Mouse (Mus musculus): ENCODE results near the gene Plekhg2. TPM values are rescaled to one million over a fixed set of nuclear protein-coding genes. Genes with fewer than 3 reads are reported as not detected.
A peak's percentile ranks its signal among the peaks of the same experiment; 100 is the strongest.

The Plekhg2 gene
- 10 to 100 TPM; 10.4 to 14.3 TPM for total RNA-seq (2021)
- polyA plus RNA-seq (2012; rRNA removed) = 15.9 and 16.3 TPM in 2 replicates
- long read RNA-seq, partial matches to known transcripts = 0 of 2 reads
- long read RNA-seq, other reads (novel, unspliced or antisense) = 1 of 2 reads

- Histone ChIP-seq H3K79me2 (replicated peaks; ENCODE audit: control insufficient read depth, insufficient read depth, low read length) (no peaks in the 10 kb centered on the region; the same call in none of the 2 replicates), H3K27me3 (ENCODE audit: control insufficient read depth, insufficient read depth, low read length) (no peaks in the 10 kb centered on the region), H3K4me1 (ENCODE audit: control insufficient read depth, insufficient read depth, low read length) (peaks cover 12% of the 10 kb centered on the region), H3K36me3 (ENCODE audit: control insufficient read depth, insufficient read depth, low read length) (no peaks in the 10 kb centered on the region; the same call in 1 of the 2 replicates), H3K4me3 (peak within 1 kb of the TSS; percentile 77), H3K27ac (peak within 1 kb of the TSS; percentile 85), H3K9ac (ENCODE audit: low read depth, low read length) (peak within 1 kb of the TSS; percentile 93)
- peak; percentile 94 for TF ChIP-seq EP300 (IDR thresholded peaks at IDR 0.05; ENCODE audit: insufficient read depth, low read depth, low read length)
- TF ChIP-seq POLR2A (IDR thresholded peaks at IDR 0.05; ENCODE audit: insufficient read depth, low read depth, low read length) = peak; percentile 70
- peak; percentile 82 for TF ChIP-seq CTCF (IDR thresholded peaks at IDR 0.05)
- peak; percentile 98 to 99 for DNase-seq
- WGBS = under 1% methylated on average over 64 of the region's 66 CpGs
- intact Hi-C loops (cut with DNase I) = loop anchor here (1.0 to 5.0 kb wide), 2 partner anchors 14 to 225 kb away; partner anchors contain the start of genes Pak4 and Samd4b
These were observed at the start of gene Plekhg2 for GRCm38 (mm10) chr7:28372251-28373108. Gene Plekhg2, minus strand, starts transcription at chr7:28372599.

- Histone ChIP-seq H3K4me1 (ENCODE audit: control insufficient read depth, insufficient read depth, low read length) (peaks cover 8% of the 10 kb centered on the region), H3K27me3 (ENCODE audit: control insufficient read depth, insufficient read depth, low read length) (no peaks in the 10 kb centered on the region), H3K9ac (ENCODE audit: low read depth, low read length) (no peak overlapping the region), H3K79me2 (replicated peaks; ENCODE audit: control insufficient read depth, insufficient read depth, low read length) (no peaks in the 10 kb centered on the region; the same call in none of the 2 replicates), H3K4me3 (no peak overlapping the region), H3K27ac (no peak overlapping the region), H3K36me3 (ENCODE audit: control insufficient read depth, insufficient read depth, low read length) (peaks cover 10% of the 10 kb centered on the region)
- no peak for DNase-seq
- 66% methylated on average over 2 of the region's 2 CpGs for WGBS
- no peak for TF ChIP-seq EP300 (IDR thresholded peaks at IDR 0.05; ENCODE audit: insufficient read depth, low read depth, low read length)
- TF ChIP-seq CTCF (IDR thresholded peaks at IDR 0.05) = no peak
- TF ChIP-seq POLR2A (IDR thresholded peaks at IDR 0.05; ENCODE audit: insufficient read depth, low read depth, low read length) = no peak
- intact Hi-C loops (cut with DNase I) = no loop called here
These were observed 47.0 kb upstream of the Plekhg2 start for GRCm38 (mm10) chr7:28419416-28419815.

DNA sequence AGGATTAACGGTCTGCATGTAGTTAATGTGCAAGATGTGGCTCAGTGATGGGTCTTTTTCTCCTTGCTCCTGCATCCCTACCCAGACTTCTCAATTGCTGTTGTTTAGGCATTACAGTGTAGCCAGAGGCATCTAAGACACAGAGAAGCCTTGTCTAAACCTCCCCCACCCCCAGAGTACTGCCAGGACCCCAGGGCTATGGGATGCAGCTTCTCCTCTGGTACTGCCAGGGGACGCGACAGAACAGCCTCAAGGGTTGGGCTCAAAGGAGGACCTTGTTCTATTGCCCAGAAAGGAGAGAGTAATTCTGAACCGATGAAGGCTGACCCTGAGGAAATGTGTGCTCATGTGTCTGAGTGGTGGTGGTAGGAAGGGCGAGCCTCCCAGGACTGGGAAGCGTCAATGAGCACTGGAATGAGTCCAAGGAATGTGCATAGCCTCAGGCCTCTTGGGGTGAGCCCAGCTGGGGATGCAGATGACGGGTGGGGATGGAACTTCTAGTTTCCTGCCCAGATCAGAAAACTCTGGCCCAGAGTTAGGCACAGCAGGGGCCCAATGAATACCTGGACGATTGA lies 45.8 kb upstream of the Plekhg2 start:
- peak; percentile 63 to 81 for DNase-seq
- intact Hi-C loops (cut with DNase I) = no loop called here
- H3K4me1 ChIP-seq (ENCODE audit: control insufficient read depth, insufficient read depth, low read length) = peaks cover 8% of the 10 kb centered on the region
- H3K27me3 ChIP-seq (ENCODE audit: control insufficient read depth, insufficient read depth, low read length) = no peaks in the 10 kb centered on the region
- TF ChIP-seq CTCF (IDR thresholded peaks at IDR 0.05) (no peak), EP300 (IDR thresholded peaks at IDR 0.05; ENCODE audit: insufficient read depth, low read depth, low read length) (peak; percentile 75; the same call in 1 of the 2 replicates), POLR2A (IDR thresholded peaks at IDR 0.05; ENCODE audit: insufficient read depth, low read depth, low read length) (no peak)
- H3K9ac ChIP-seq (ENCODE audit: low read depth, low read length) = no peak overlapping the region
- H3K79me2 ChIP-seq (replicated peaks; ENCODE audit: control insufficient read depth, insufficient read depth, low read length) = no peaks in the 10 kb centered on the region
- H3K27ac ChIP-seq = peak overlapping the region; percentile 52
- H3K36me3 ChIP-seq (ENCODE audit: control insufficient read depth, insufficient read depth, low read length) = peaks cover 10% of the 10 kb centered on the region
- 23% methylated on average over 8 of the region's 8 CpGs for WGBS
- no peak overlapping the region for H3K4me3 ChIP-seq

DNA sequence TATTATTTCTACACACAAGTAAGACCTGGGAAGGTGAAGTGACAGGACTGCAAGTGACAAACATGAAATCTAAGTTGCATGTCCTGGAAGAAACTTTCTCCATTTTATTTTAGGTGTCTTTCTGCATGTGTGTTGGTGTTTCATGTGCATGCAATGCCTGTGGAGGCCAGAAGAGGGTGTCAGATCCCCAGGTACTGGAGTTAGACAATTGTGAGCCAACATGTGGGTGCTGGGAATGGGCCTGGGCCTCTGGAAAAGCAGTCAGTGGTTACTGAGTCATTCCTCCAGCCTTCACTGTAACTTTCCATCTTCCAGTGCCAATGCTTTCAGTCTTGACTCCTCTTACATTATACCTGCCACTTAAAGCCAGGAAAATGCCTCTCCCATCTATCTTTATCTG lies 45.0 kb upstream of the Plekhg2 start:
- Histone ChIP-seq H3K4me3 (no peak overlapping the region), H3K4me1 (ENCODE audit: control insufficient read depth, insufficient read depth, low read length) (peaks cover 8% of the 10 kb centered on the region), H3K27ac (no peak overlapping the region), H3K27me3 (ENCODE audit: control insufficient read depth, insufficient read depth, low read length) (no peaks in the 10 kb centered on the region), H3K9ac (ENCODE audit: low read depth, low read length) (no peak overlapping the region), H3K36me3 (ENCODE audit: control insufficient read depth, insufficient read depth, low read length) (peaks cover 11% of the 10 kb centered on the region), H3K79me2 (replicated peaks; ENCODE audit: control insufficient read depth, insufficient read depth, low read length) (no peaks in the 10 kb centered on the region)
- intact Hi-C loops (cut with DNase I) = no loop called here
- no peak for DNase-seq
- TF ChIP-seq CTCF (IDR thresholded peaks at IDR 0.05) (peak; percentile 47), POLR2A (IDR thresholded peaks at IDR 0.05; ENCODE audit: insufficient read depth, low read depth, low read length) (no peak)

DNA sequence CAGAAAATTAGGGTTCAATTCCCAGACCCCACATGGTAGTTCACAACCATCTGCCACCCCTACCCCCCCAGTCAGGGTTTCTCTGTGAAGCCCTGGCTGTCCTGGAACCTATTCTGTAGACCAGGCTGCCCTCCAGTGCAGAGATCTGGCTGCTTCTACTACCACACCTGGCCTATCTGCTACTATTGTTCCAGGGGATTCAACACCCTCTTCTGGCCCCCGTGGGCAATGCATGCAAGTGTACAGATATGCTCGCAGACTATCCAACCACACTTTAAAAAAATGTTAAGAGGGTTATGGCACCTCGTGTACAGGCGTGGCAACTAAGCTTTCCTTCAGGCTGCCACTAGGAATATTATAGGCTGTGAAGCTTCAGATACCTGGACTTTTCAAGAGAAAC lies 40.4 kb upstream of the Plekhg2 start:
- intact Hi-C loops (cut with DNase I) = no loop called here
- H3K79me2 ChIP-seq (replicated peaks; ENCODE audit: control insufficient read depth, insufficient read depth, low read length) = no peaks in the 10 kb centered on the region
- no peak for DNase-seq
- WGBS = 70% methylated on average over 4 of the region's 4 CpGs
- no peak overlapping the region for H3K27ac ChIP-seq
- H3K27me3 ChIP-seq (ENCODE audit: control insufficient read depth, insufficient read depth, low read length) = no peaks in the 10 kb centered on the region
- H3K36me3 ChIP-seq (ENCODE audit: control insufficient read depth, insufficient read depth, low read length) = peaks cover 14% of the 10 kb centered on the region
- no peak overlapping the region for H3K4me3 ChIP-seq
- H3K9ac ChIP-seq (ENCODE audit: low read depth, low read length) = no peak overlapping the region
- TF ChIP-seq CTCF (IDR thresholded peaks at IDR 0.05) = 0 out of 2 replicates have a peak, but pooled peaks have one; percentile 15
- no peak for TF ChIP-seq EP300 (IDR thresholded peaks at IDR 0.05; ENCODE audit: insufficient read depth, low read depth, low read length)
- peaks cover 9% of the 10 kb centered on the region for H3K4me1 ChIP-seq (ENCODE audit: control insufficient read depth, insufficient read depth, low read length)
